Mouse (Mus musculus) forebrain, embryonic 15.5 days (tissue): ENCODE results near the gene C8a. TPM values are rescaled to one million over a fixed set of nuclear protein-coding genes. Genes with fewer than 3 reads are reported as not detected.

ENCODE experiments used
- polyA plus RNA-seq: library from polyadenylated mRNA; unstranded; fragments of >200 nt; fragmentation: Nextera tagmentation; extraction: Ambion mirVana; gene quantifications from 2 replicates; pipeline ENCODE4 v1.2.1, GENCODE M21; 2015

The C8a gene
- polyA plus RNA-seq, 1 experiment from 2014 or later, result not detected

Other genes starting within 250 kb of the C8a start
- 0.18 TPM in 1 of 2 replicates, not detected in the other for gene C8b, start 110.1 kb downstream of the C8a start, polyA plus RNA-seq
- not detected in 2 replicates for gene Gm17662, start 19.1 kb downstream of the C8a start, polyA plus RNA-seq
- gene Fyb2, start 37.1 kb upstream of the C8a start, polyA plus RNA-seq, result 0.11 and 0.18 TPM in 2 replicates
- gene Prkaa2, start 233.5 kb upstream of the C8a start, polyA plus RNA-seq, result 11.2 and 11.5 TPM in 2 replicates